Mouse (Mus musculus) frontal cortex, postnatal 10 days (tissue): ENCODE results near the gene Hoxa10.

ENCODE experiments used
- DNase-seq, 2 experiments: peaks; one replicate each; pipeline ENCODE4 v3.0.0; 2022; ENCODE audit warnings: low spot score in 2 of 2, mixed read lengths in 1 of 2

The Hoxa10 gene

GRCm38 (mm10) chr6:52185222-52185621 lies 55.4 kb downstream of the Hoxa10 start:
- DNase-seq, result no peak

- no peak for DNase-seq
Observed at GRCm38 (mm10) chr6:52184668-52185067, 56.0 kb downstream of the Hoxa10 start.

- DNase-seq, result no peak
Observed at GRCm38 (mm10) chr6:52183311-52184080, 57.2 kb downstream of the Hoxa10 start.

- DNase-seq, result no peak
Observed at GRCm38 (mm10) chr6:52182793-52183192, 57.9 kb downstream of the Hoxa10 start.

- no peak for DNase-seq
Observed at GRCm38 (mm10) chr6:52182030-52182429, 58.6 kb downstream of the Hoxa10 start.
